Mouse (Mus musculus) midbrain, embryonic 15.5 days (tissue): ENCODE measurements around the gene Cep41. TPM values are rescaled to one million over a fixed set of nuclear protein-coding genes. Genes with fewer than 3 reads are reported as not detected.
A peak's percentile ranks its signal among the peaks of the same experiment; 100 is the strongest.

Experiments used
- ATAC-seq: fragments of 200-750 bp; cut with Nextera tagmentation; replicated peaks from 2 replicates; pipeline ENCODE4 v1.8.0; 2017; ENCODE audit warnings: moderate TSS enrichment
- H3K27ac ChIP-seq: fragments of 300-500 bp; sonication (generic); 2 replicates; pipeline ENCODE4 v1.5.1; 2015; ENCODE audit warnings: mild to moderate bottlenecking, inconsistent platforms
- H3K27me3 ChIP-seq: fragments of 300-500 bp; sonication (generic); replicated peaks from 2 replicates; pipeline ENCODE4 v1.6.1; 2015; ENCODE audit warnings: inconsistent platforms
- H3K36me3 ChIP-seq: fragments of 300-500 bp; sonication (generic); replicated peaks from 2 replicates; pipeline ENCODE4 v1.6.1; 2015; ENCODE audit warnings: inconsistent platforms
- H3K4me1 ChIP-seq: fragments of 300-500 bp; sonication (generic); 2 replicates; pipeline ENCODE4 v1.6.1; 2015; ENCODE audit warnings: inconsistent platforms
- H3K4me2 ChIP-seq: fragments of 300-500 bp; sonication (generic); 2 replicates; pipeline ENCODE4 v1.6.1; 2015; ENCODE audit warnings: inconsistent platforms, mild to moderate bottlenecking, moderate library complexity
- H3K4me3 ChIP-seq: fragments of 300-500 bp; sonication (generic); 2 replicates; pipeline ENCODE4 v1.5.1; 2015; ENCODE audit warnings: mild to moderate bottlenecking, inconsistent platforms
- H3K9ac ChIP-seq: fragments of 300-500 bp; sonication (generic); 2 replicates; pipeline ENCODE4 v1.6.1; 2015; ENCODE audit warnings: mild to moderate bottlenecking, inconsistent platforms
- H3K9me3 ChIP-seq: fragments of 300-500 bp; sonication (generic); 2 replicates; pipeline ENCODE4 v1.6.1; 2016; ENCODE audit warnings: inconsistent platforms
- WGBS: fragments of 180-500 bp; shearing (Covaris S2); methylation state at CpG from one replicate; pipeline ENCODE4 v1.1.7; 2015; ENCODE audit warnings: mixed read lengths; 5-methylcytosine and 5-hydroxymethylcytosine counted together
- polyA plus RNA-seq: library from polyadenylated mRNA; unstranded; fragments of >200 nt; fragmentation: Nextera tagmentation; extraction: Ambion mirVana; gene quantifications from 2 replicates; pipeline ENCODE4 v1.2.1, GENCODE M21; 2015

The Cep41 gene
- polyA plus RNA-seq, 1 experiment from 2014 or later: 13.6 TPM

- Histone ChIP-seq H3K4me3 (no peak overlapping the region), H3K27me3 (no peaks in the 10 kb centered on the region), H3K4me1 (peaks cover 17% of the 10 kb centered on the region; the same call in 1 of the 2 replicates), H3K36me3 (no peaks in the 10 kb centered on the region), H3K9me3 (no peaks in the 10 kb centered on the region), H3K4me2 (no peak overlapping the region), H3K9ac (no peak overlapping the region), H3K27ac (peak overlapping the region; percentile 22; the same call in 1 of the 2 replicates)
- WGBS: 26% methylated on average over 6 of the region's 6 CpGs
- ATAC-seq: no peak
Measured at GRCm38 (mm10) chr6:30664776-30665175, 28.8 kb downstream of the Cep41 start.

GRCm38 (mm10) chr6:30658619-30659018 lies 34.9 kb downstream of the Cep41 start:
- WGBS: 77% methylated on average over 9 of the region's 9 CpGs
- Histone ChIP-seq H3K4me3 (no peak overlapping the region), H3K9ac (no peak overlapping the region), H3K27ac (no peak overlapping the region), H3K4me1 (peaks cover 28% of the 10 kb centered on the region), H3K9me3 (no peaks in the 10 kb centered on the region), H3K36me3 (no peaks in the 10 kb centered on the region), H3K4me2 (no peak overlapping the region), H3K27me3 (no peaks in the 10 kb centered on the region)
- ATAC-seq: no peak

- H3K9ac ChIP-seq: no peak overlapping the region
- no peak overlapping the region for H3K4me2 ChIP-seq
- no peak for ATAC-seq
- no peaks in the 10 kb centered on the region for H3K36me3 ChIP-seq
- WGBS: 95% methylated on average over 12 of the region's 12 CpGs
- H3K9me3 ChIP-seq: no peaks in the 10 kb centered on the region
- H3K27me3 ChIP-seq: no peaks in the 10 kb centered on the region
- no peak overlapping the region for H3K27ac ChIP-seq
- no peak overlapping the region for H3K4me3 ChIP-seq
- H3K4me1 ChIP-seq: peaks cover 39% of the 10 kb centered on the region
Measured at GRCm38 (mm10) chr6:30657279-30657678, 36.3 kb downstream of the Cep41 start.

- WGBS: 69% methylated on average over 3 of the region's 3 CpGs
- Histone ChIP-seq H3K4me2 (no peak overlapping the region), H3K4me3 (no peak overlapping the region), H3K27me3 (no peaks in the 10 kb centered on the region), H3K9ac (no peak overlapping the region), H3K4me1 (peaks cover 39% of the 10 kb centered on the region), H3K27ac (peak overlapping the region; percentile 80), H3K9me3 (no peaks in the 10 kb centered on the region), H3K36me3 (no peaks in the 10 kb centered on the region)
- ATAC-seq: peak; percentile 27; the same call in 1 of the 2 replicates
Measured at GRCm38 (mm10) chr6:30654932-30655331, 38.6 kb downstream of the Cep41 start.

- peak overlapping the region; percentile 80 for H3K27ac ChIP-seq
- H3K4me3 ChIP-seq: no peak overlapping the region
- 13% methylated on average over 6 of the region's 6 CpGs for WGBS
- ATAC-seq: peak; percentile 68
- H3K4me2 ChIP-seq: no peak overlapping the region
- no peak overlapping the region for H3K9ac ChIP-seq
- no peaks in the 10 kb centered on the region for H3K27me3 ChIP-seq
- no peaks in the 10 kb centered on the region for H3K9me3 ChIP-seq
- no peaks in the 10 kb centered on the region for H3K36me3 ChIP-seq
- peaks cover 39% of the 10 kb centered on the region for H3K4me1 ChIP-seq
Measured at GRCm38 (mm10) chr6:30654402-30654859, 39.1 kb downstream of the Cep41 start.

- Histone ChIP-seq H3K4me1 (peaks cover 39% of the 10 kb centered on the region), H3K4me2 (no peak overlapping the region), H3K4me3 (no peak overlapping the region), H3K27ac (peak overlapping the region; percentile 80), H3K9me3 (no peaks in the 10 kb centered on the region), H3K9ac (no peak overlapping the region), H3K36me3 (no peaks in the 10 kb centered on the region), H3K27me3 (no peaks in the 10 kb centered on the region)
- no peak for ATAC-seq
- 82% methylated on average over 6 of the region's 6 CpGs for WGBS
Measured at GRCm38 (mm10) chr6:30653518-30653917, 40.0 kb downstream of the Cep41 start.

GRCm38 (mm10) chr6:30652425-30653188 lies 40.9 kb downstream of the Cep41 start:
- peak overlapping the region; percentile 80 for H3K27ac ChIP-seq
- WGBS: 66% methylated on average over 9 of the region's 9 CpGs
- peaks cover 39% of the 10 kb centered on the region for H3K4me1 ChIP-seq
- ATAC-seq: no peak
- no peaks in the 10 kb centered on the region for H3K36me3 ChIP-seq
- H3K4me2 ChIP-seq: no peak overlapping the region
- H3K9ac ChIP-seq: no peak overlapping the region
- no peaks in the 10 kb centered on the region for H3K27me3 ChIP-seq
- no peak overlapping the region for H3K4me3 ChIP-seq
- no peaks in the 10 kb centered on the region for H3K9me3 ChIP-seq

- Histone ChIP-seq H3K27me3 (no peaks in the 10 kb centered on the region), H3K27ac (no peak overlapping the region)
Measured at GRCm38 (mm10) chr6:30649651-30650296, 43.8 kb downstream of the Cep41 start.

GRCm38 (mm10) chr6:30645379-30645778 lies 48.2 kb downstream of the Cep41 start:
- no peak overlapping the region for H3K27ac ChIP-seq
- H3K9me3 ChIP-seq: no peaks in the 10 kb centered on the region
- no peaks in the 10 kb centered on the region for H3K36me3 ChIP-seq
- no peak overlapping the region for H3K4me2 ChIP-seq
- ATAC-seq: no peak
- no peak overlapping the region for H3K4me3 ChIP-seq
- 0 out of 2 replicates have a peak, but pooled peaks cover 3% of the 10 kb centered on the region for H3K4me1 ChIP-seq
- WGBS: 78% methylated on average over 6 of the region's 6 CpGs
- H3K27me3 ChIP-seq: no peaks in the 10 kb centered on the region
- no peak overlapping the region for H3K9ac ChIP-seq

More at GRCm38 (mm10) chr6:30649651-30650296, 43.8 kb downstream of the Cep41 start:
- Histone ChIP-seq H3K4me2 (no peak overlapping the region), H3K9ac (no peak overlapping the region), H3K4me3 (no peak overlapping the region), H3K36me3 (no peaks in the 10 kb centered on the region), H3K9me3 (no peaks in the 10 kb centered on the region), H3K4me1 (peaks cover 23% of the 10 kb centered on the region)
- ATAC-seq: no peak
- 70% methylated on average over 11 of the region's 11 CpGs for WGBS

- 41% methylated on average over 3 of the region's 3 CpGs for WGBS
- 0 out of 2 replicates have a peak, but pooled peaks cover 3% of the 10 kb centered on the region for H3K4me1 ChIP-seq
- H3K4me3 ChIP-seq: no peak overlapping the region
- H3K4me2 ChIP-seq: no peak overlapping the region
- H3K36me3 ChIP-seq: no peaks in the 10 kb centered on the region
- H3K27ac ChIP-seq: no peak overlapping the region
- H3K27me3 ChIP-seq: no peaks in the 10 kb centered on the region
- no peak overlapping the region for H3K9ac ChIP-seq
- H3K9me3 ChIP-seq: no peaks in the 10 kb centered on the region
- no peak for ATAC-seq
Measured at GRCm38 (mm10) chr6:30644462-30644861, 49.1 kb downstream of the Cep41 start.

GRCm38 (mm10) chr6:30643694-30644460 lies 49.7 kb downstream of the Cep41 start:
- Histone ChIP-seq H3K9me3 (no peaks in the 10 kb centered on the region), H3K4me1 (0 out of 2 replicates have a peak, but pooled peaks cover 3% of the 10 kb centered on the region), H3K27me3 (no peaks in the 10 kb centered on the region), H3K9ac (no peak overlapping the region), H3K4me3 (no peak overlapping the region), H3K36me3 (no peaks in the 10 kb centered on the region), H3K4me2 (no peak overlapping the region), H3K27ac (no peak overlapping the region)
- no peak for ATAC-seq
- WGBS: 89% methylated on average over 12 of the region's 12 CpGs

GRCm38 (mm10) chr6:30638674-30639268 lies 54.8 kb downstream of the Cep41 start, which contains the start of gene Cpa1:
Cpa1 (plus strand) TSS chr6:30639218.
- 89% methylated on average over 5 of the region's 5 CpGs for WGBS
- Histone ChIP-seq H3K9ac (no peak within 1 kb of the TSS), H3K36me3 (no peaks in the 10 kb centered on the region), H3K4me3 (no peak within 1 kb of the TSS), H3K27ac (no peak within 1 kb of the TSS), H3K9me3 (no peaks in the 10 kb centered on the region), H3K4me2 (no peak within 1 kb of the TSS), H3K27me3 (no peaks in the 10 kb centered on the region), H3K4me1 (0 out of 2 replicates have a peak, but pooled peaks cover 5% of the 10 kb centered on the region)
- no peak for ATAC-seq
